Mouse (Mus musculus): Measurements from ENCODE around the gene Tnfrsf26. TPM values are rescaled to one million over a fixed set of nuclear protein-coding genes. Genes with fewer than 3 reads are reported as not detected.
A peak's percentile ranks its signal among the peaks of the same experiment; 100 is the strongest.

Tnfrsf26 gene
- total RNA-seq, 2 experiments from 2014 or later: 0.86 to 1.1 TPM

- no peak for DNase-seq (ENCODE audit: low spot score in 2 of 2)
These were observed 28.2 kb downstream of the Tnfrsf26 start for GRCm38 (mm10) chr7:143600231-143600740.

- DNase-seq (ENCODE audit: low spot score in 2 of 2): peak; percentile 88 to 92
These were observed 28.9 kb downstream of the Tnfrsf26 start, which contains the start of gene Cars for GRCm38 (mm10) chr7:143599428-143600230. Gene Cars, minus strand, starts transcription at chr7:143600090.

GRCm38 (mm10) chr7:143594865-143595264, 33.7 kb downstream of the Tnfrsf26 start:
- DNase-seq (ENCODE audit: low spot score in 2 of 2): no peak

- DNase-seq (ENCODE audit: low spot score in 2 of 2): no peak
These were observed 36.3 kb downstream of the Tnfrsf26 start for GRCm38 (mm10) chr7:143592255-143592654.

GRCm38 (mm10) chr7:143588006-143588405, 40.5 kb downstream of the Tnfrsf26 start:
- DNase-seq (ENCODE audit: low spot score in 2 of 2): no peak

GRCm38 (mm10) chr7:143587586-143587985, 40.9 kb downstream of the Tnfrsf26 start:
- no peak for DNase-seq (ENCODE audit: low spot score in 2 of 2)

GRCm38 (mm10) chr7:143583956-143584355, 44.6 kb downstream of the Tnfrsf26 start:
- DNase-seq (ENCODE audit: low spot score in 2 of 2): peak; percentile 71 to 78

- DNase-seq (ENCODE audit: low spot score in 2 of 2): no peak
These were observed 45.5 kb downstream of the Tnfrsf26 start for GRCm38 (mm10) chr7:143583025-143583424.

- DNase-seq (ENCODE audit: low spot score in 2 of 2): no peak
These were observed 52.8 kb downstream of the Tnfrsf26 start for GRCm38 (mm10) chr7:143575751-143576150.

GRCm38 (mm10) chr7:143565648-143566039, 62.9 kb downstream of the Tnfrsf26 start:
- no peak for DNase-seq (ENCODE audit: low spot score in 2 of 2)

GRCm38 (mm10) chr7:143565015-143565647, 63.4 kb downstream of the Tnfrsf26 start:
- DNase-seq (ENCODE audit: low spot score in 2 of 2): no peak

- DNase-seq (ENCODE audit: low spot score in 2 of 2): no peak
These were observed 64.7 kb downstream of the Tnfrsf26 start for GRCm38 (mm10) chr7:143563787-143564186.

Small RNA genes lying within 50 kb of the gene (microRNA-seq; reads per million reads assigned to microRNA genes)
- gene Mir7064 (ENCODE audit: borderline number of aligned reads in 2 of 2): 0 to 0.95 reads per million in 2 experiments

Other genes with a start within 250 kb of the Tnfrsf26 start
- gene Cdkn1c, start 167.7 kb downstream of the Tnfrsf26 start, total RNA-seq (2021): 100 to 1,000 TPM; 153 to 767 TPM
- 1 to 10 TPM; 1.9 to 6.7 TPM for gene Slc22a18, start 155.0 kb downstream of the Tnfrsf26 start, total RNA-seq (2021)
- 1 to 10 TPM in 1 of 2 experiments, under 1 TPM in 1; 0.45 to 2.8 TPM for gene Phlda2, start 125.6 kb downstream of the Tnfrsf26 start, total RNA-seq (2021)
- 100 to 1,000 TPM; 144 to 155 TPM for gene Nap1l4, start 79.6 kb downstream of the Tnfrsf26 start, total RNA-seq (2021)
- gene Cars, start 28.6 kb downstream of the Tnfrsf26 start, total RNA-seq (2021): 10 to 100 TPM; 54.1 to 61.1 TPM
- gene Tnfrsf22, start 20.9 kb upstream of the Tnfrsf26 start, total RNA-seq (2021): 1 to 10 TPM; 5.7 to 7.7 TPM
- gene Tnfrsf23, start 57.1 kb upstream of the Tnfrsf26 start, total RNA-seq (2021): 1 to 10 TPM; 2.8 to 3.7 TPM
- gene Osbpl5, start 128.3 kb upstream of the Tnfrsf26 start, total RNA-seq (2021): 10 to 100 TPM; 24.5 to 29.1 TPM
- gene Mrgprg, start 138.3 kb upstream of the Tnfrsf26 start, total RNA-seq (2021): 1 to 10 TPM; 1.7 to 2.2 TPM
- 1 to 10 TPM; 2.3 to 2.9 TPM for gene Mrgpre, start 155.8 kb upstream of the Tnfrsf26 start, total RNA-seq (2021)
- gene Nadsyn1, start 194.1 kb upstream of the Tnfrsf26 start, total RNA-seq (2021): 10 to 100 TPM; 10.4 to 14.4 TPM
- 1,000 to 10,000 TPM in 1 of 2 experiments, 100 to 1,000 TPM in 1; 730 to 1,067 TPM for gene Dhcr7, start 194.4 kb upstream of the Tnfrsf26 start, total RNA-seq (2021)
- not detected for gene Gm498, start 238.1 kb upstream of the Tnfrsf26 start, total RNA-seq (2021)

All from adrenal gland, adult 18-20 months (tissue).